Mouse (Mus musculus) forebrain, postnatal 0 days (tissue): Measurements from ENCODE around the gene Gpr137c. TPM values are rescaled to one million over a fixed set of nuclear protein-coding genes. Genes with fewer than 3 reads are reported as not detected.

Source experiments
- ATAC-seq: fragments of 200-750 bp; cut with Nextera tagmentation; 2 replicates; pipeline ENCODE4 v1.8.0; 2017; ENCODE audit warnings: mild to moderate bottlenecking, moderate library complexity
- DNase-seq: peaks from one replicate; pipeline ENCODE4 v3.0.0-alpha.2; 2015
- H3K27ac ChIP-seq: fragments of 300-500 bp; sonication (generic); 2 replicates; pipeline ENCODE4 v1.5.1; 2014; ENCODE audit warnings: low read depth, mild to moderate bottlenecking, antibody characterized with exemption, low read length, moderate library complexity, mixed read lengths
- H3K27me3 ChIP-seq: fragments of 300-500 bp; sonication (generic); 2 replicates; pipeline ENCODE4 v1.6.1; 2014; ENCODE audit warnings: mild to moderate bottlenecking, low read length, mixed read lengths; ENCODE audit not compliant: insufficient read depth
- H3K36me3 ChIP-seq: fragments of 300-500 bp; sonication (generic); 2 replicates; pipeline ENCODE4 v1.6.1; 2014; ENCODE audit warnings: mild to moderate bottlenecking, moderate library complexity; ENCODE audit not compliant: insufficient read depth
- H3K4me1 ChIP-seq: fragments of 300-500 bp; sonication (generic); 2 replicates; pipeline ENCODE4 v1.6.1; 2014; ENCODE audit warnings: antibody characterized with exemption; ENCODE audit not compliant: insufficient read depth
- H3K4me2 ChIP-seq: fragments of 300-500 bp; sonication (generic); 2 replicates; pipeline ENCODE4 v1.6.1; 2014; ENCODE audit warnings: low read depth, mild to moderate bottlenecking, moderate library complexity
- H3K4me3 ChIP-seq: fragments of 300-500 bp; sonication (generic); 2 replicates; pipeline ENCODE4 v1.5.1; 2014; ENCODE audit warnings: low read depth, low read length, mixed read lengths
- H3K9ac ChIP-seq: fragments of 300-500 bp; sonication (generic); 2 replicates; pipeline ENCODE4 v1.6.1; 2014; ENCODE audit warnings: mild to moderate bottlenecking
- H3K9me3 ChIP-seq: fragments of 300-500 bp; sonication (generic); 2 replicates; pipeline ENCODE4 v1.6.1; 2016; ENCODE audit warnings: low read length
- CTCF ChIP-seq: sonication (generic); IDR thresholded peaks from 2 replicates; pipeline ENCODE4 v1.5.1; 2016; ENCODE audit warnings: antibody characterized with exemption, control low read depth, low read depth
- WGBS: fragments of 180-500 bp; shearing (Covaris S2); extraction: QIAGEN DNeasy Blood & Tissue Kit; methylation state at CpG from one replicate; pipeline ENCODE4 v1.1.7; 2014; 5-methylcytosine and 5-hydroxymethylcytosine counted together
- polyA plus RNA-seq: library from polyadenylated mRNA; unstranded; fragments of >200 nt; fragmentation: Nextera tagmentation; extraction: Ambion mirVana; gene quantifications from 2 replicates; pipeline ENCODE4 v1.2.1, GENCODE M21; 2015
- total RNA-seq: library from RNA; depleted of rRNA; stranded (reverse); fragments of >200 nt; gene quantifications from 2 replicates; pipeline ENCODE4 v1.2.3, GENCODE M21; 2014

Gpr137c gene
- total and polyA plus RNA-seq, 2 experiments from 2014 or later, result 9.4 to 38.7 TPM

DNA sequence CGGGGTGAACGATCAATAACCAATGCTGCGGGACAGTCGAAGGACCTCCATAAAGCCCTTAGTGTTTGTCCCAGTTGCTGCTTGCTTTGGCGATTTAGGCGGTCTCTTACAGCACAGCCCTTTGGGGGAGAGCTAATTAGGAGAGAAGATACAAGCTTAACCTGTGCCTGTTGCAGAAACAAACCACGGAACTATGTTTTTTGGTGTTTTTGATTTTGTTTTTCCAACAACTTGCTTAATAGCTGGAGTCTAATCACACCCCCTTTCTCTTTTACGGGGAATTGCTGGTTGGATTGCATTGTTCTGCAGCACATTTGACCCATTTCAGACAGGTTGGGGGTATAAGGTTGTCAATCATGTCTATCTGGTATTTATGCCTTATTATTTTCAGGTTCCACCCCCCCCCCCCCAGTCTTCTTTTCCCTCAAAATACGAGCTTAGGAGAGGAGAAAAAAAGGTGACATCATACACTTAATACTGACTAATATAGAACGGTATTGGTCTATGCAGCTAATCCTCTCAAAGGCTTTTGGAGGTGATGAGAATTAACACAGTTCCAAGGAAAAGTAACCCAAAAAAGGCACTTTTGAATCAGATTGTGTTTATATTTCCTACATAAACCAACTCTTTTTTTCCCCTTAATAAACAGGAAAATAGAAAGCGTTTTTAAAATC lies 1.6 kb downstream of the Gpr137c start:
- Histone ChIP-seq H3K9ac (peak overlapping the region; percentile 94), H3K27me3 (no peaks in the 10 kb centered on the region), H3K4me2 (peak overlapping the region; percentile 77), H3K9me3 (no peaks in the 10 kb centered on the region), H3K27ac (peak overlapping the region; percentile 97), H3K36me3 (no peaks in the 10 kb centered on the region), H3K4me3 (peak overlapping the region; percentile 95), H3K4me1 (peaks cover 10% of the 10 kb centered on the region)
- peak; percentile 18; the same call in 1 of the 2 replicates for TF ChIP-seq CTCF
- ATAC-seq (no peak), DNase-seq (no peak)
- 7% methylated on average over 11 of the region's 11 CpGs for WGBS

GRCm38 (mm10) chr14:45239042-45239441 lies 19.5 kb downstream of the Gpr137c start:
- DNase-seq, result no peak
- Histone ChIP-seq H3K27ac (no peak overlapping the region), H3K27me3 (no peaks in the 10 kb centered on the region), H3K36me3 (no peaks in the 10 kb centered on the region), H3K9me3 (no peaks in the 10 kb centered on the region), H3K9ac (no peak overlapping the region), H3K4me1 (no peaks in the 10 kb centered on the region), H3K4me2 (no peak overlapping the region), H3K4me3 (no peak overlapping the region)
- no peak for ATAC-seq
- WGBS, result 82% methylated on average over 2 of the region's 2 CpGs
- no peak for TF ChIP-seq CTCF

DNA sequence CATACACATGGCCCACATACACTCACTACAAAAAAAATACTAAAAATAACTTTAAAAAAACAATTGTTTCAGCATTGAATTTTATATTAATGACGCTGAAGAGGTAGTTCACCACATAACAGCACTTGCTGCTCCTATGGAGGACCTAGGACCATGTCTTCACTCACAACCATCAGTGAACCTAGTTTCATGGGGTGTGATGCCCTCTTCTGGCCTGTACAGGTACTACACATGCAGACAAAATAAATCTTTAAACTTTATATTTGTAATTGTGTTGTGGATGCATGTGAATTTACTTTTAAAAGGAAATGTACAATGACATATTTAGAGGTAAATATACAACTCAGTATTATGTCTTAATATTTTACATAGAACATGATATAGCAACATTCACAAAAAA lies 22.1 kb downstream of the Gpr137c start:
- no peak overlapping the region for H3K9ac ChIP-seq
- peak; percentile 54 for TF ChIP-seq CTCF
- no peak overlapping the region for H3K4me3 ChIP-seq
- DNase-seq (no peak), ATAC-seq (no peak)
- no peak overlapping the region for H3K4me2 ChIP-seq
- WGBS, result 48% methylated on average over 1 of the region's 1 CpGs
- no peaks in the 10 kb centered on the region for H3K9me3 ChIP-seq
- no peaks in the 10 kb centered on the region for H3K36me3 ChIP-seq
- H3K4me1 ChIP-seq, result no peaks in the 10 kb centered on the region
- H3K27ac ChIP-seq, result no peak overlapping the region
- H3K27me3 ChIP-seq, result no peaks in the 10 kb centered on the region

- no peak for ATAC-seq
- DNase-seq, result no peak
- no peak for TF ChIP-seq CTCF
- Histone ChIP-seq H3K4me3 (no peak overlapping the region), H3K9me3 (no peaks in the 10 kb centered on the region), H3K4me2 (no peak overlapping the region), H3K27ac (no peak overlapping the region), H3K27me3 (no peaks in the 10 kb centered on the region), H3K36me3 (no peaks in the 10 kb centered on the region), H3K9ac (no peak overlapping the region), H3K4me1 (no peaks in the 10 kb centered on the region)
- WGBS, result 90% methylated on average over 4 of the region's 4 CpGs
Measured at GRCm38 (mm10) chr14:45251548-45252076, 32.1 kb downstream of the Gpr137c start.

DNA sequence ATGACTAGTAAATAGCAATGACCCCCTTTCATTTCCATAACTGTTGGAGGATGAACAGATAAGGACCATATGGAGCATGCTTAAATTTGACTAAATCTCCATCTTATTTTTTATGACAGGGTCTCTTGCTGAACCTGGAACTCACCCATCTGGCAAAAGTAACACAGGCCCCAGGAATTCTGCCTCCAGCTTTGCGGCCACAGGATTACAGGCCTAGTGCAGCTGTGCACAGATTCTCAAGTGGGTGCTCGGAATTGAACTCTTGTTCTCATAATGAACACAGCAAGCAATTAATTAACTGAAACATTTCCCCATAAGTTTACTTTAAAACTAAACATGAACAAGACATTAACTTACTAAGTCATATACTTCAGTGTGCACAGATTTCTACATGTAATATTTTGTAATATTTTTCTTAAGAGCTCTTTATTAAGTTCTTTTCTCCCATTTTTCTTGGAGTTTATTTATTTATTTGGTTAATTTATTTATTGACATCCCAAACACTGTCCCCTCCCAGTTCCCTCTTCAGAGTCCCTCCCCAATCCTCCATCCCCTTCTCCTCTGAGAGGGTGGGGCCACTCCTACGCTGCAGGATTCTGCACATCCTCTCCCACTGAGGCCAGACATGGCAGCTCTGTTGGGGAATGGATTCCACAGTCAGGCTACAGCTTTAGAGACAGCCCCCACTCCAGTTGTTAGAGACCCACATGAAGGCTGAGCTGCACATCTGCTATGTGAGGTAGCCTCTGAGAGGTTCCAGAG lies 44.5 kb downstream of the Gpr137c start:
- no peaks in the 10 kb centered on the region for H3K4me1 ChIP-seq
- no peaks in the 10 kb centered on the region for H3K27me3 ChIP-seq
- no peak for TF ChIP-seq CTCF
- H3K4me2 ChIP-seq, result no peak overlapping the region
- WGBS, result 75% methylated on average over 3 of the region's 3 CpGs
- H3K4me3 ChIP-seq, result no peak overlapping the region
- no peak overlapping the region for H3K9ac ChIP-seq
- no peak for DNase-seq
- ATAC-seq, result no peak
- no peaks in the 10 kb centered on the region for H3K9me3 ChIP-seq
- H3K27ac ChIP-seq, result no peak overlapping the region
- H3K36me3 ChIP-seq, result peaks cover 13% of the 10 kb centered on the region

- Histone ChIP-seq H3K36me3 (peaks cover 18% of the 10 kb centered on the region), H3K9ac (no peak overlapping the region), H3K27me3 (no peaks in the 10 kb centered on the region), H3K9me3 (no peaks in the 10 kb centered on the region), H3K4me1 (no peaks in the 10 kb centered on the region), H3K4me3 (no peak overlapping the region), H3K27ac (no peak overlapping the region), H3K4me2 (no peak overlapping the region)
- 88% methylated on average over 6 of the region's 6 CpGs for WGBS
- no peak for TF ChIP-seq CTCF
- DNase-seq (no peak), ATAC-seq (no peak)
Measured at GRCm38 (mm10) chr14:45275816-45276215, 56.3 kb downstream of the Gpr137c start.

- no peaks in the 10 kb centered on the region for H3K27me3 ChIP-seq
- 89% methylated on average over 3 of the region's 3 CpGs for WGBS
- TF ChIP-seq CTCF, result no peak
- H3K9me3 ChIP-seq, result no peaks in the 10 kb centered on the region
- ATAC-seq (no peak), DNase-seq (no peak)
- H3K9ac ChIP-seq, result no peak overlapping the region
- H3K4me1 ChIP-seq, result no peaks in the 10 kb centered on the region
- H3K4me2 ChIP-seq, result no peak overlapping the region
- no peak overlapping the region for H3K27ac ChIP-seq
- peaks cover 29% of the 10 kb centered on the region for H3K36me3 ChIP-seq
- H3K4me3 ChIP-seq, result no peak overlapping the region
Measured at GRCm38 (mm10) chr14:45282066-45282465, 62.5 kb downstream of the Gpr137c start.
